33 mouse cellular contexts compared by ENCODE assay signal in genomic region chr2:93996254-93996653, GRCm38 (mm10). TPM values are rescaled to one million over a fixed set of nuclear protein-coding genes. Genes with fewer than 3 reads are reported as not detected.
"Had no signal": no experiment of that assay in that cellular context is flagged by ENCODE, and none has a peak within 500 bp of the region (broad histone marks: within the 10 kb centered on the region; RNA-seq: fewer than 3 reads in every experiment).

TSS of gene Gm27027 (minus strand) at chr2:93996354.

- H3K27me3 ChIP-seq: embryonic facial prominence, embryonic 12.5 days; embryonic facial prominence, embryonic 13.5 days; embryonic facial prominence, embryonic 15.5 days; forebrain, embryonic 12.5 days; forebrain, embryonic 13.5 days; forebrain, embryonic 15.5 days had no signal

- H3K27ac ChIP-seq: embryonic facial prominence, embryonic 10.5 days; embryonic facial prominence, embryonic 13.5 days; embryonic facial prominence, embryonic 15.5 days; forebrain, embryonic 10.5 days; forebrain, embryonic 12.5 days; forebrain, embryonic 13.5 days; forebrain, embryonic 15.5 days; heart, adult 2 months had no signal

- H3K4me3 ChIP-seq: embryonic facial prominence, embryonic 10.5 days; embryonic facial prominence, embryonic 12.5 days; embryonic facial prominence, embryonic 13.5 days; embryonic facial prominence, embryonic 15.5 days; erythroblast, embryonic 14.5 days; forebrain, embryonic 10.5 days; forebrain, embryonic 12.5 days; forebrain, embryonic 13.5 days; forebrain, embryonic 15.5 days; gastrocnemius, adult 2 months; heart, adult 2 months had no signal

- H3K9me3 ChIP-seq: embryonic facial prominence, embryonic 10.5 days; embryonic facial prominence, embryonic 12.5 days; embryonic facial prominence, embryonic 13.5 days; embryonic facial prominence, embryonic 15.5 days; forebrain, embryonic 10.5 days; forebrain, embryonic 12.5 days; forebrain, embryonic 13.5 days; forebrain, embryonic 15.5 days had no signal

- ATAC-seq: forebrain, embryonic 13.5 days; forebrain, embryonic 14.5 days; forebrain, embryonic 15.5 days; forebrain, embryonic 16.5 days; forebrain, postnatal 0 days had no signal

- DNase-seq: cerebellum, adult 8-10 months; cerebellum, adult 9-10 months; cerebellum, adult 9-11 months; cerebellum, postnatal 10 days; cerebellum, postnatal 14 days; cerebellum, postnatal 25 days; cerebellum, postnatal 36 days; embryo, embryonic 11 days; forebrain, postnatal 0 days; gastrocnemius, adult 2 months; gastrocnemius, postnatal 10 days; gastrocnemius, postnatal 14 days; gastrocnemius, postnatal 25 days; gastrocnemius, postnatal 36 days; heart, adult 18-20 months; heart, adult 2 months had no signal

- H3K9ac ChIP-seq: embryonic facial prominence, embryonic 12.5 days; embryonic facial prominence, embryonic 13.5 days; embryonic facial prominence, embryonic 15.5 days; forebrain, embryonic 12.5 days; forebrain, embryonic 13.5 days; forebrain, embryonic 15.5 days; forebrain, postnatal 0 days had no signal

- H3K4me2 ChIP-seq: embryonic facial prominence, embryonic 12.5 days; embryonic facial prominence, embryonic 13.5 days; embryonic facial prominence, embryonic 15.5 days; forebrain, embryonic 12.5 days; forebrain, embryonic 13.5 days; forebrain, embryonic 15.5 days had no signal

- H3K4me1 ChIP-seq: embryonic facial prominence, embryonic 12.5 days; embryonic facial prominence, embryonic 15.5 days had no signal

RNA-seq across cellular contexts. Expression of gene Gm27027, which starts in this region (rescaled TPM):
- polyA plus RNA-seq: cortical plate, adult 2 months; embryonic facial prominence, embryonic 10.5 days; embryonic facial prominence, embryonic 11.5 days; embryonic facial prominence, embryonic 12.5 days; embryonic facial prominence, embryonic 13.5 days; embryonic facial prominence, embryonic 14.5 days; embryonic facial prominence, embryonic 15.5 days; erythroblast, embryonic 14.5 days; forebrain, embryonic 10.5 days; forebrain, embryonic 11.5 days; forebrain, embryonic 12.5 days; forebrain, embryonic 13.5 days; forebrain, embryonic 14.5 days; forebrain, embryonic 15.5 days; forebrain, embryonic 16.5 days; forebrain, postnatal 0 days; frontal cortex, adult 2 months; gonadal fat pad, adult 2 months; heart, adult 2 months had no signal
